Mouse (Mus musculus) embryonic fibroblast, embryonic 13.5 days (primary cell): ENCODE measurements at regions not wholly inside any gene's neighbourhood (a gene's known extent, or its start where the extent isn't known, plus 50 kb on each side); places are given as distances from the start of the nearest gene placed in this dataset.

ENCODE experiments used
- H3K27ac ChIP-seq: 2 replicates; pipeline ENCODE4 v1.5.1; 2012; ENCODE audit warnings: low read length, control low read depth, inconsistent platforms; ENCODE audit not compliant: insufficient read depth
- H3K4me1 ChIP-seq: 2 replicates; pipeline ENCODE4 v1.6.1; 2011; ENCODE audit warnings: low read length; ENCODE audit not compliant: control insufficient read depth, insufficient read depth
- H3K4me3 ChIP-seq: 2 replicates; pipeline ENCODE4 v1.5.1; 2011; ENCODE audit warnings: mild to moderate bottlenecking, control low read depth, low read length; ENCODE audit not compliant: insufficient read depth
- CTCF ChIP-seq: IDR thresholded peaks from 2 replicates; pipeline ENCODE4 v1.5.1; 2011; ENCODE audit warnings: mild to moderate bottlenecking, control low read depth, low read length, moderate library complexity, borderline replicate concordance; ENCODE audit not compliant: insufficient read depth
- POLR2A ChIP-seq: IDR thresholded peaks from 2 replicates; pipeline ENCODE4 v1.6.1; 2011; ENCODE audit warnings: low read depth, mild to moderate bottlenecking, control low read depth, low read length, moderate library complexity

DNA sequence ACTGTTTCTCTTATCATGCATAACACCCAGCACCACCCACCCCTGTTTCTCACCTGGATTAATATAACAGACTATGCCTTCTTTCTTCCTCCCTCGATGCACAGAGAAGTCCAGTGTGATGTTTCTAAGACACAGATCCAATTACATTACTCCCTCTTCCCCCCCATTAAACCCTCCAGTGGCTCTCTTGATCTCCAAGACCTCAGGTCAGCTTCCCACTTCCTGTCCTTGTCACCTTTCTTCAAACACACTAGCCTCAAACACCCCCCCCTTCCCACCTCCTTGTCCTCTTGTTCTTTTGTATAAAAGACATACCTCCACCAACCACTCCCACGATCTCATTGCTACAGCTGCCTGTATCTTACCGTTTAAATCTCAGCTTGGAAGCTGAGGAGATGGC, 201.8 kb downstream of the Epha4 start:
- no peak overlapping the region for H3K27ac ChIP-seq
- TF ChIP-seq POLR2A (no peak), CTCF (no peak)
- H3K4me1 ChIP-seq, result no peaks in the 10 kb centered on the region
- H3K4me3 ChIP-seq, result no peak overlapping the region

GRCm38 (mm10) chr1:77315347-77315746, 199.5 kb downstream of the Epha4 start:
- no peaks in the 10 kb centered on the region for H3K4me1 ChIP-seq
- H3K4me3 ChIP-seq, result no peak overlapping the region
- TF ChIP-seq POLR2A, result no peak
- TF ChIP-seq CTCF, result no peak
- H3K27ac ChIP-seq, result no peak overlapping the region

DNA sequence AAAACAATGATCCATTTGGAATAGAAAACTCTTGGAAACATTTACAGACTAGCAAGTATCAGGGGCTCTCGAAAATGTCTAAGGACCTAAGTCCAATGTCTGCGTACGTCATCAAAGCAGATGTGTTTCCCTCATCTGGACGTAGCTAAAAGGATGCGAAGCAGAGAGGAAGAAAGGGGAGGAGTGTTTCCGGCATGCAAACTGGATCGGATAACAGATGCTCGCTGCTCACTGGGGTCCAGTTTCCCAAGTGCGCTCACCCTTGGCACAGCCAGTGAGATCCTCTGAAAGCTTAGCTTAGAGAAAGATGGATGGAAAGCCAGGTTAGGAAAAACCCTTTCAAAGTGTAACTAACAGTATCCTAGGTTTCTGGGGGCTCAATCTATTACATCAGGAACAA, 198.7 kb downstream of the Epha4 start:
- no peak for TF ChIP-seq POLR2A
- TF ChIP-seq CTCF, result no peak
- H3K4me1 ChIP-seq, result no peaks in the 10 kb centered on the region
- H3K4me3 ChIP-seq, result no peak overlapping the region
- no peak overlapping the region for H3K27ac ChIP-seq
